Mouse (Mus musculus) layer of hippocampus, postnatal 10 days (tissue): ENCODE results near the gene Cachd1. TPM values are rescaled to one million over a fixed set of nuclear protein-coding genes. Genes with fewer than 3 reads are reported as not detected.

Experiments used
- DNase-seq, 2 experiments: peaks; one replicate each; pipeline ENCODE4 v3.0.0; 2021; ENCODE audit warnings: low spot score in 2 of 2
- long read RNA-seq: library from polyadenylated mRNA; stranded (forward); transcript quantifications from one replicate; pipeline ENCODE4 v2.0.0, GENCODE M21; 2023
- total RNA-seq, 2 experiments: library from RNA; stranded (reverse); gene quantifications; 2 replicates each; pipeline ENCODE4 v1.2.3; 2021

Cachd1 gene
- total RNA-seq = 10 to 100 TPM; 33.6 to 42.9 TPM
- long read RNA-seq, full-length matches to known transcripts = 13 of 26 reads
- long read RNA-seq, partial matches to known transcripts = 11 of 26 reads
- long read RNA-seq, other reads (novel, unspliced or antisense) = 2 of 26 reads

GRCm38 (mm10) chr4:100776043-100776870 is at the start of gene Cachd1:
Cachd1 (plus strand) TSS chr4:100776675.
- DNase-seq = peak; percentile 18 to 67

GRCm38 (mm10) chr4:100728896-100729479 is 47.5 kb upstream of the Cachd1 start:
- peak; percentile 22 to 42 for DNase-seq

DNA sequence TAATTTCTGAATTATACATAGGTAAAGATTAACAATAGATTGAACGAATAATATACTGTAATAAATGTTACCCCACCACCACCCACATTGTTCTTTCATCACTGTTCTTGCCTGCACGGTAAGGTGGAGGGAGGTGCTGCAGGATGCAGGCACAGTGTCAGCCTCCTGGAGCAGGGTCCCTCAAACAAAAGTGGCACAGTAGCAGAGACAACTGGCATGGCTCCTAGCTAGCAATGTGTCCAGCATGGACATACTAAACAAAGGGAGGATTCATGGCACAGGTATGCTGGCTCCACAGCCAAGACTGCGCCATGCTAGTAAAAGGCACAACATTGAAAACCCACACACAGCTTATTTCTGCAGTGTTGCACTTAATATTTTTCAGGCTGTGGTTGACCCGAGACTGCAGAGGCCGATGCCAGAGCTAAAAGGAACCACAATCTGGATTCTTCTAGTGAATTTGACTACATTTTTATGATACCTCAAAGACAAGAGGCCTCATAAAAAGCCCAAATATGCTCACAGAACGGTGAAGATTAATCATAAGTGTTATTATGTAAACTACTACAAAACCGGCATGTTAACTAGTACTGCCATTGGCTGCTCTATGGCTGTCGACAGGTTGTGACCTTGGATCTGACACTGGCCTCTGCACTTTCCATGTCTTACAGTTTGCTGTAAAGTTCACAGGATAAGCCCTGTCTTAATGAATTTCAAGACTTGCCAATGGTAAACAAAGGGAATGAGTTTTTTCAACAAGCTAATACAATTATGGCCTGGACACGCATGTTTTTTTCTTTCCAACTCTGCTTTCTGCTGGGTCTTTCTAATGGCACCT is 41.2 kb upstream of the Cachd1 start:
- DNase-seq = no peak

DNA sequence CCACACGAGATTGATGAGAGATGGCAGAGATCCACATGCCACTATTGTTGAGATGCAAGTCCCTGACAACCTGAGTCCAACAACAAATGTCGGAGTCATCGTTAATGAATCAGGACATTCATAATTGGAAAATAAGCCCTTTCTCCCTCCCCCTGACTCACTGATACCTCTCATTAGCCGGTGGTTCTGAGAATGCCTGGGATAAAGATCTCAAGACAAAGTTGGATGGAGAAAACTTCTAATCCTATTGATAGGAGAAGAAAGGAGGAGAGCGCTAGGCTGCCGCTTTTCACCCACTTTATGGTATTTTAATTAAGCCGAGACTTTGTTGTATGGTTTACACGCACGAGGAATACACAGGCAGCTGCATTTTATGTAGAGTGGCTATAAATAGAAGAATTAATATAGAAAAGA is 40.5 kb upstream of the Cachd1 start:
- no peak for DNase-seq

DNA sequence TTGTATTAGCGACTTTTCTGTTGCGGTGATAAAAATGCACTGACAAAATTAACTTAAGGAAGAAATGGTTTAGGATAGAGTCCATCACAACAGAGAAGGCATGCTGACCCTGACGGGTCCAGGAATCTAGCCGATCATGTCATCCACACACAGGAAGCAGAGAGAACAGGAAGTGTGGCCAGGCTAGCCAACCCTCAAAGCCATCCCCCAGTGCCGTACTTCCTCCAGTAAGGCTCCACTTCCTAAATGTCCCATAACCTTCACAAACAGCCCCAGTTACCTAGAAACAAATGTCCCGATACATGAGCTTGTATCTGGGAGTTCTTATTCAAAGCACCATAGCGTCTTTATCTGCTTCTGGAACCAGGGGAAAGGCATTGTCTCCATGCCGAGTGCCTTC is 32.9 kb upstream of the Cachd1 start:
- DNase-seq = no peak

DNA sequence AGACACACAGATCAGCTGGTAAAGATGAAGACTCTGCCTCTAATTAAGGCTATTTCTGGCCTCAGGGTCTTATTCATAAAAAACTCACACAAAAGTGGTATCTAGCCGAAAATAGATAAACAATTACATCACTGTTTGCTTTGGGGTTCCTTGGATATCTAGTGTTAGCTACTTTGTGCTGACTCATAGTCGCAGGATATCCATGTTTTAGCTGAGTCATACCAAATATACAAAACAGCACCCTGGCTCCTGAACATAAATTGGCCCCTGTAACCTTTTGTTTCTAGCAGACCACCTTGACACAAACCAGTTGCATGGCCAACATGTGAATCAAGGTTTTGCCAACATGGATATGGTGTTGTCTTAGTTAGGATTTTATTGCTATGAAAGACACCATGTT is 24.2 kb upstream of the Cachd1 start:
- no peak for DNase-seq

GRCm38 (mm10) chr4:100755632-100756031 is 20.8 kb upstream of the Cachd1 start:
- no peak for DNase-seq

GRCm38 (mm10) chr4:100756499-100756898 is 20.0 kb upstream of the Cachd1 start:
- no peak for DNase-seq

- no peak for DNase-seq
Measured at GRCm38 (mm10) chr4:100758265-100758898, 18.1 kb upstream of the Cachd1 start.

DNA sequence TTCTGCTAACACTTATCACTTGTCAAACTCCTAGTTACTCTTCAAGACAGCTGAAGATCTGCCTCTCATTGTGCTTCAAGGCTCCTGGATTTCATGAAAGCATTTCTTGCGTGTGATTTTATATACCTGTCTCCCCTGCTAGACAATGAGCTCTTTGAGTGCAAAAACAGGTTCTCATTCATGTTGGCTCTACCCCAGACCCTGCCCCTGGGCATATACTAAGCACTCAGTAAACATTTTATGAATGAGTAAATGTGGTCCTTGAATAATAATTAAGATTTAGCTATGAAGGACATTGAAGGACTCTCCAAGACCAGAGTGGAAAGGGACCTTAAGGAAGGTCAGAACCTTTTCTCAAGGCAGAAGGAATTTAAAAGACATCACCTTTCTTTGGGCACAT is 16.9 kb upstream of the Cachd1 start:
- DNase-seq = no peak

DNA sequence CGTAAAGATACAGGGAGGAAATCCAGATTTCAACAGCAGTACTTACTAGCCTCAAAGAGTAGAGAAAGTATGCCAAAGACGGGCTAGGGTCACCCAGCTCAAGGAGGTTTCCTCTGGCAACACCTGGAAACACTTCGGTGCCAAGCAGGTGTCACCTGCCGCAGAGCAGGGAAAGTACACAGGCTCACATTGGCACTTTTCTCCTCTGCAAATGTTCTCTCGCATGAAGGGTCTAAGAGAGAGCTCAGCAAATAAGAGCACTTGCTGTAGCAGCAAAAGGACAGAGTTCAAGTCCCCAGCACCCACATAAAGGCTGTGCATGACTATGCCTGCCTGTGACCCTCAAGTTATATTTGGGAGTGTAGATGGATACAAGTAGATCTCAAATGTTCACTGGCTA is 16.1 kb upstream of the Cachd1 start:
- DNase-seq = no peak

DNA sequence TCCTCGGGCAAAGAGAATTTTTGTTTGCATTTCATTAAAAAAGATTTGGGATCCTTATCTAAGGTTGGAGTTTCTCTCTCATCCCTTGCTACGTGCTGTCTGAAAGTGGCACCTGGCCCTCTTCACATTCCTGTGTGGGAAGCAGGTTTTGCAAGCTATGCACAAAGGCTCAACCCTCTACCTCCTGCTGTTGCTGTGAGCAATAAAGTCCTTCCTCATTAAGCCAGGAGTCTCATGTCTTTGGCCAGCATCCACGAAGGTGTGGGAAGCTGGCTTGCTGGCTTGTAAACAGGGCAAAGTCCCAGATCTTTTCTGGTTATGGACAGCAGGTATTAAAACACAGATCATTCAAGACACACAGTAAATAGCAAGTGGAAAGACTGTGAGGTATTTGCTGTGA is 7.9 kb upstream of the Cachd1 start:
- no peak for DNase-seq

- DNase-seq = peak; percentile 49 to 74
Measured at GRCm38 (mm10) chr4:100776871-100777375, 448 bp downstream of the Cachd1 start.

DNA sequence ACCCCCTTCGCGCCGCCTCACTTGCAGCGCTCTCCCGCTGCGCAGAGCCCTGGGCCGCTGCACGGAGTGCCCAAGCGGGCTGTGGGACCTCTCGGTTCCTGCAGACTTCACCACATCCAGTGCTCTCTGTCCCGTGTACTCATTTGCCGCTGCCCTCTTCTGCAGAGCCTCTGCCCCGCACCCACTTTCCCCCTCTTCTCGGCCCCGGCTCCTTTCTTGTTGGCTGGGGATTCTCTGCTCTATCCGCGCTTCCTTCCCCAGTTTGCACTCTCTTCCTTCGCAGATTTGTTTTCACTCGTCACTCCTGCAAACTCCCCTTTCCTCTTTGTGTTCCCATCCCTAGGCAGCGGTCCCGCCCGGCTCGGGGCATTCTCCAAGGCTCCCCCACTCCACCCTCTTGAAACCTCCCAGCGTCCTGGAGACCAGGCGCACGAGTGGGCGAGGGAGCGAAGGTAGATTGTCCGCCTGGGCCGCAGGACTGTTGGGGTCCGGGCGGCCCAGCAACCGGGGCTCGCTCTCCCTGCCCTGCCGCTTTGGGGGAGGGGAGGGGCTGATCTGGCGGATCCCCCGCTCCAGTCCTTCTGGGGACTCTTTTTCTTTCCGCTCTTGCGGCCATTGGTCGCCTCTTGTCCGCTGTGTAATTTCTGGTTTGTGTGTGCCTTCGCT is 1.0 kb downstream of the Cachd1 start:
- peak; percentile 52 to 60 for DNase-seq

DNA sequence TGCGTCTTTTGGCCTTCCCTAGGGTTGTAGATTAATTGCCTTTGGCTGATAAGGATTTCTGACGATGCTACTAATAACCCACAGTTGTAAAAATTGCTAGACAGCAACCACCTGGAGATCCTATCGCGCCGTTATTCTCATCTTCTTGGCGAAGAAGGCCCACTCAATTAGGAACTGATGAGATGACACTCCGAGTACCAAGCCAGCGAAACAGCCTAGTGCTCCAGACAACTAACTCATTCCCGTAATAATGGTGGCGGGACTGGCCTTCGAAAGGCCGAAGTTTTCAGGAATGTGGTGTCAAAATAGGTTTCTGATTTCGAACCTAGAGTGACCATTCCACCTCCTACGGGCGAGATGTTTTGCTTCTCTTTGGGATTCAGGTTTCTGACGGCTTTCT is 1.6 kb downstream of the Cachd1 start:
- DNase-seq = peak in 1 of 2 experiments; percentile 31

GRCm38 (mm10) chr4:100779023-100779422 is 2.5 kb downstream of the Cachd1 start:
- DNase-seq = no peak

DNA sequence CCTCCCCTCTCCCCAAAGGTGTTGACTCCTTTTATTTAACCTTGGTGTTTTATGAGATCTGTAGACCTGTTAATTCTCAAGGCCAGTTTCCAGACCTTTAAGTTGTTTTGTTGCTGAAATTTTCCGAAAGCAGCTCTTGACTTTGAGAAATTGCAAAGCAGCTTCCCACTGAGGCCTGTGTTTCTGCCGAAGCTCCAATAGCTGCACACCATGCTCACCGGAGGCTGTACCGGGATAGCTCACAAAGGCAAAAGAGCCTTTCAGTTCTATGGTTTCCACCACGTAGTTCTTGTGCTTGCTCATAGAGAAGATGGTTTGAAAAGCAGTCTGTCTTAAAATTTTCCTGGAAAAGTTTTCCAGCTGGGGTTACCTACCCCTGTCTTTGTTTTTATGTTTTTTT is 3.2 kb downstream of the Cachd1 start:
- DNase-seq = no peak

GRCm38 (mm10) chr4:100780911-100781310 is 4.4 kb downstream of the Cachd1 start:
- DNase-seq = peak in 1 of 2 experiments; percentile 26

DNA sequence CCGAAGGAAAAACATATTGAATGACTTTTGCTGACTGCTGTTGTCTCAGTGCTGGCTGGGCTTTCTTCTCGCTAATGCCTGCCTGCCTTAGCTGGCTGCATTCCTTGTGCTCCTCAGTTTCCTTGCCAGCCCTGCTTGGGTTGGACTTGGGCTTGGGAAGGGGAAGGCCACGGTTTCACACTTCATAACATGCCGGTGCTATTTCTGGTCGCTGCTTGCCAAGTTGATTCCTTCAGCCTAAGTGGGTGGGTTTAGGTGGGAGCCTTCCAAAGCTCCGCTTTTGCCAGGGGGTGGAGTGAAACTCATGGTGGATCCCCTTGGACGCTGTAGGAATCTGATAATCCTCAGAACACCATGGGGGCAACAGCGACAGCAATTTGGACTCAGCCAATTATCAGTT is 5.9 kb downstream of the Cachd1 start:
- peak in 1 of 2 experiments; percentile 24 for DNase-seq

DNA sequence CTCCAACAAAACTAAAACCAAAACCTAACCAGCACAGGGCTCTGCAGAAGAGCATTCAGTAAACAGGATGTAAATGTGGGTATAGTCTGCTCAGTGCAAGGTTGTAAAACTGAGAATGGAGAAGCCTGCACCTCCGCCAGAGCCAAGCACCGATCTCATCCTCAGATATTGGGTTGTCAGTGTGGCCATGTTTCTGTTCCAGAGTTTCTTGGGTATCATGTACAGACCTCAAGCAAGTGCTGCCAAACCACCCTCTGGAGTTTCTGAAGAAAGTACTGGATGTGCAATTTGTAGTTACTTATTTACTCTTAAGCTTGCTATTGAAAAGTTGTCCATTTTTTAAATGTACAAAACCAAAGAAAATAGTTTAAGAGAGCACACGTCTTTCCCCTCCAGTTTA is 6.4 kb downstream of the Cachd1 start:
- no peak for DNase-seq
